Mouse (Mus musculus) midbrain, embryonic 12.5 days (tissue): ENCODE data around the gene Ung. TPM values are rescaled to one million over a fixed set of nuclear protein-coding genes. Genes with fewer than 3 reads are reported as not detected.

Experiments used
- ATAC-seq: fragments of 200-750 bp; cut with Nextera tagmentation; 2 replicates; pipeline ENCODE4 v1.8.0; 2017; ENCODE audit warnings: low read depth, moderate TSS enrichment, moderate library complexity; ENCODE audit not compliant: low FRiP score
- H3K27ac ChIP-seq: fragments of 300-500 bp; sonication (generic); replicated peaks from 2 replicates; pipeline ENCODE4 v1.5.1; 2016; ENCODE audit warnings: mild to moderate bottlenecking
- H3K27me3 ChIP-seq: fragments of 300-500 bp; sonication (generic); 2 replicates; pipeline ENCODE4 v1.6.1; 2016; ENCODE audit warnings: mild to moderate bottlenecking
- H3K36me3 ChIP-seq: fragments of 300-500 bp; sonication (generic); 2 replicates; pipeline ENCODE4 v1.6.1; 2016
- H3K4me1 ChIP-seq: fragments of 300-500 bp; sonication (generic); 2 replicates; pipeline ENCODE4 v1.6.1; 2016
- H3K4me2 ChIP-seq: fragments of 300-500 bp; sonication (generic); replicated peaks from 2 replicates; pipeline ENCODE4 v1.6.1; 2016; ENCODE audit warnings: mild to moderate bottlenecking, moderate library complexity
- H3K4me3 ChIP-seq: fragments of 300-500 bp; sonication (generic); 2 replicates; pipeline ENCODE4 v1.5.1; 2016; ENCODE audit warnings: mild to moderate bottlenecking
- H3K9ac ChIP-seq: fragments of 300-500 bp; sonication (generic); replicated peaks from 2 replicates; pipeline ENCODE4 v1.6.1; 2016; ENCODE audit warnings: mild to moderate bottlenecking, moderate library complexity
- H3K9me3 ChIP-seq: fragments of 300-500 bp; sonication (generic); 2 replicates; pipeline ENCODE4 v1.6.1; 2016; ENCODE audit warnings: mild to moderate bottlenecking
- WGBS: fragments of 180-500 bp; shearing (Covaris S2); methylation state at CpG from one replicate; pipeline ENCODE4 v1.1.7; 2016; 5-methylcytosine and 5-hydroxymethylcytosine counted together
- polyA plus RNA-seq: library from polyadenylated mRNA; unstranded; fragments of >200 nt; fragmentation: Nextera tagmentation; extraction: Ambion mirVana; gene quantifications from 2 replicates; pipeline ENCODE4 v1.2.1, GENCODE M21; 2016

Gene Ung
- 40.2 and 41.6 TPM in 2 replicates for polyA plus RNA-seq

DNA sequence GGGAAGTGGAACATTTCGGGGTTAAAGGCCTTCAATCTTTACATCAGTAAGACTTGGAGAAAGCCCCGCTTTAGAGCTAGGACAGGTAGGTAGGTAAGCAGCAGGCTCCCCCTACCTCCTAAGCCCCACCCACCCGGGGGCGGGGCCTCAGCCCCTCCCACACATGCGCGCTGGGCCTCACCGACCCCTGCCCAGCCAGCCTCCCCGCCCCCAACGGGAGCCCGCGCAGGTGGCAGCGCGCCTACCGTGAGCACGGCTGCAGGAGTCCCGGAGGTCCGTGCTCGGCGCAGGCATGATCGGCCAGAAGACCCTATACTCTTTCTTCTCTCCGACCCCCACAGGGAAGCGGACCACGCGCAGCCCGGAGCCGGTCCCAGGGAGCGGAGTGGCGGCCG lies at the start of gene Ung:
TSS of gene Ung (plus strand) at position 176 of the 395 bp plus-strand sequence.
- H3K36me3 ChIP-seq = 0 out of 2 replicates have a peak, but pooled peaks cover under 1% of the 10 kb centered on the region
- ATAC-seq = peak; percentile 52
- 0 out of 2 replicates have a peak within 1 kb of the TSS, but pooled peaks have one; percentile 32 for H3K27ac ChIP-seq
- peaks cover 39% of the 10 kb centered on the region for H3K4me1 ChIP-seq
- under 1% methylated on average over 29 of the region's 29 CpGs for WGBS
- H3K9ac ChIP-seq = peak within 1 kb of the TSS; percentile 61
- H3K9me3 ChIP-seq = no peaks in the 10 kb centered on the region
- H3K4me2 ChIP-seq = peak within 1 kb of the TSS; percentile 98
- H3K27me3 ChIP-seq = no peaks in the 10 kb centered on the region
- peak within 1 kb of the TSS; percentile 87 for H3K4me3 ChIP-seq

DNA sequence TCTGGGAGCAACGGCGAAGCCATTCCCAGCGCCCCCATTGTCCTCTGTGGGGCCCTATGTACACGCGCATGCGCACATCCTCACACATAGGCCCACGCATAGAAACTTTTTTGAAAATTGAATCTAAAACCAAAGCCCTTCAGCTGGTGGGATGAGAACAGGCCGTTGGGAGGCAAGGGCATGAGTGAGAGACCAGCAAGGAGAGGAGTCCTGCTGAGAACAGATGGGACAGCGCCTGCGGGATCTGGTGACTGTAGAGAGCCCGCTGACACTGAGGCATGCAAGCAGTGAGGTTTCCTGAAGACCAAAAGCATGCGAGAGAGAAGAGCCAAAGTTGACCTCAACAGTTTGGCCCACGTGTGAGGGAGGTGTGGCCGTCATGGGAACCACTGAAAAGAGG lies 44.7 kb upstream of the Ung start:
- Histone ChIP-seq H3K27ac (no peak overlapping the region), H3K36me3 (no peaks in the 10 kb centered on the region), H3K9me3 (no peaks in the 10 kb centered on the region), H3K4me1 (peaks cover 12% of the 10 kb centered on the region; the same call in 1 of the 2 replicates), H3K4me2 (no peak overlapping the region), H3K9ac (no peak overlapping the region), H3K27me3 (no peaks in the 10 kb centered on the region), H3K4me3 (no peak overlapping the region)
- no peak for ATAC-seq
- WGBS = 83% methylated on average over 14 of the region's 14 CpGs

- Histone ChIP-seq H3K4me1 (peaks cover 21% of the 10 kb centered on the region), H3K36me3 (no peaks in the 10 kb centered on the region), H3K4me2 (no peak overlapping the region), H3K27me3 (0 out of 2 replicates have a peak, but pooled peaks cover 4% of the 10 kb centered on the region), H3K9ac (no peak overlapping the region), H3K4me3 (no peak overlapping the region), H3K27ac (no peak overlapping the region), H3K9me3 (no peaks in the 10 kb centered on the region)
- 80% methylated on average over 12 of the region's 12 CpGs for WGBS
- no peak for ATAC-seq
Measured at GRCm38 (mm10) chr5:114087875-114088480, 42.2 kb upstream of the Ung start.

GRCm38 (mm10) chr5:114090421-114091013 lies 39.7 kb upstream of the Ung start:
- H3K4me2 ChIP-seq = peak overlapping the region; percentile 61
- no peaks in the 10 kb centered on the region for H3K9me3 ChIP-seq
- WGBS = 9% methylated on average over 7 of the region's 7 CpGs
- peaks cover 21% of the 10 kb centered on the region for H3K4me1 ChIP-seq
- no peaks in the 10 kb centered on the region for H3K36me3 ChIP-seq
- peak overlapping the region; percentile 85 for H3K27ac ChIP-seq
- 0 out of 2 replicates have a peak, but pooled peaks cover 4% of the 10 kb centered on the region for H3K27me3 ChIP-seq
- ATAC-seq = no peak
- peak overlapping the region; percentile 77 for H3K9ac ChIP-seq
- peak overlapping the region; percentile 65 for H3K4me3 ChIP-seq

DNA sequence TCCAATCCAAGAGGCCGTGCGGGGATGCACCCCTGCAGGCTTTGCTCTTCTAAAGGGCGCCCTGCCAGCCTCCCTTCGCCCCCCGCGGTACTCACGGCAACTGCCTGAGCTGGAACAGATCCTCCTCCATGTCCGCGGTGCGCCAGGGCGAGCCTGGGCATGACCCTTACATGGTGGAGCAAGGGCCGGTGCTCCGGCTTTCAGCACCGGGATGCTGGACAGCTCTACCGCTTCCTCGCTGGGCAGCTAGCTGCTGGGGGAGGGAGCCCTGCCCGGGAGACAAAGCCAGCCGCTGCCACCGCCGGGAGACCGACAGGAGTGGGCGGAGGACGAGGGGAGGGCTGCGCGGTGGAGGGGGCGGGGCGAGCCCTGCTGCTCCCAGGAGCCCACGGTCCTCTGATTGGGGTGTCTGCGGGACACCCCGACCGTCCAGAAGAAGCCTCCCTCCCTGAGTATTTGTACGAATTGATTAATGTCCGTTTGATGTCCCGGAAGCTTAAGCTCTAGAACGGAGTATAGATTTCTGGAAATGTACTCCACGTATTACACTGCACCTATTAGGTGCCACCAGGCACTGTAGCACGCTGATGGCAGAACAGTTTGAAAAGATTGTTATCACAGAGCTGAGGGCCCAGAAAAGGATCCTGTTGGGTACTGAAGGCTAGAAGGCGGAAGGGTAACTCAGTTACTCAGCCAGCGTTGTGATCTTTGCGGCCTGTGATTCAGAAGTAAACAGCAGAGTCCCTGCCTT lies 39.0 kb upstream of the Ung start, which contains the start of gene Svop:
TSS of gene Svop (minus strand) at position 514 of the 751 bp plus-strand sequence.
- peak; percentile 72 for ATAC-seq
- 3% methylated on average over 39 of the region's 40 CpGs for WGBS

GRCm38 (mm10) chr5:114099709-114100389 lies 30.3 kb upstream of the Ung start:
- peak overlapping the region; percentile 100 for H3K4me2 ChIP-seq
- peak overlapping the region; percentile 98 for H3K4me3 ChIP-seq
- H3K9me3 ChIP-seq = no peaks in the 10 kb centered on the region
- peaks cover 14% of the 10 kb centered on the region for H3K36me3 ChIP-seq
- H3K27me3 ChIP-seq = no peaks in the 10 kb centered on the region
- H3K27ac ChIP-seq = peak overlapping the region; percentile 82
- peak; percentile 91 for ATAC-seq
- H3K9ac ChIP-seq = peak overlapping the region; percentile 98
- 7% methylated on average over 37 of the region's 37 CpGs for WGBS
- H3K4me1 ChIP-seq = peaks cover 14% of the 10 kb centered on the region

More for the DNA sequence above, 39.0 kb upstream of the Ung start, which contains the start of gene Svop:
- Histone ChIP-seq H3K4me1 (peaks cover 21% of the 10 kb centered on the region), H3K4me2 (peak within 1 kb of the TSS; percentile 61), H3K9me3 (no peaks in the 10 kb centered on the region), H3K36me3 (no peaks in the 10 kb centered on the region), H3K9ac (peak within 1 kb of the TSS; percentile 77), H3K27ac (peak within 1 kb of the TSS; percentile 85), H3K27me3 (0 out of 2 replicates have a peak, but pooled peaks cover 4% of the 10 kb centered on the region), H3K4me3 (peak within 1 kb of the TSS; percentile 65)

DNA sequence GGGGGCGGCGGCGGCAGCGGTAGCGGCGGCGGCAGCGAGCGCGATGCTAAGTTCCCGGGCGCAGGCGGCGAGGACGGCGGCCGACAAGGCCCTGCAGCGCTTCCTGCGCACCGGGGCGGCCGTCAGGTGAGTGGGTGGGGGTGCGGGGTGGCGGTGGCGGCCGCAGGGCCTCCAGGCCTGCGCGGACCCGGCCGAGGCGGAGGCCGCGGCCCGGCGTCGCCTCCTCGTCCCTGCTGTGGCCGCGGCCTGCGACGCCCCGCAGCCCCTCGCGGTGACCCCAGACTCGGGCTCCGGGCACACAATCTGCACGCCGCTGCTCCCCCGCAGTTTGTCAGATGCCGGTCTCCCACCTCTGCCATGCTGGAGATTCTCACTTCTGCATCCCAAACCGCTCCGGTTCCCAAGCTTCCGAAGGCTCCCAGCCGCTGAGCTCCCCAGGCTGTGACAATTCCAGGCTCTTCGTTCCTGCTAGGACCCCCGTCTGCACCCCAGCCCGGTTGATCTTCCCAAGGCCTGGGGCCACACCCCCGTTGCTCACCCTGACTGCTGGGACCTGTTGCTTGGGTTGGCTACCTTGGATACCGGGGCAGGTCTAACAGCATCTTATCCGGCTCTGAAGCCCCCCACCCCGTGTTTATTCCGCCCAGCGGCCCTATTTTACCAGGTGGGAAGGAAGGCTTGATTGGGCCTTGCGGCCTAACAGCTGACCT lies 29.6 kb upstream of the Ung start:
- Histone ChIP-seq H3K4me2 (peak overlapping the region; percentile 100), H3K4me1 (peaks cover 14% of the 10 kb centered on the region), H3K27me3 (no peaks in the 10 kb centered on the region), H3K9ac (peak overlapping the region; percentile 98), H3K4me3 (peak overlapping the region; percentile 98), H3K9me3 (no peaks in the 10 kb centered on the region), H3K36me3 (peaks cover 21% of the 10 kb centered on the region), H3K27ac (peak overlapping the region; percentile 82)
- ATAC-seq = peak; percentile 79
- WGBS = 3% methylated on average over 43 of the region's 64 CpGs

GRCm38 (mm10) chr5:114101873-114102272 lies 28.3 kb upstream of the Ung start:
- Histone ChIP-seq H3K4me3 (no peak overlapping the region), H3K4me2 (no peak overlapping the region), H3K9ac (no peak overlapping the region), H3K4me1 (peaks cover 14% of the 10 kb centered on the region), H3K36me3 (peaks cover 34% of the 10 kb centered on the region), H3K27me3 (no peaks in the 10 kb centered on the region), H3K9me3 (no peaks in the 10 kb centered on the region), H3K27ac (no peak overlapping the region)
- 91% methylated on average over 4 of the region's 4 CpGs for WGBS
- ATAC-seq = no peak

- Histone ChIP-seq H3K27me3 (no peaks in the 10 kb centered on the region), H3K4me1 (peaks cover 14% of the 10 kb centered on the region), H3K4me2 (no peak overlapping the region), H3K9me3 (no peaks in the 10 kb centered on the region), H3K36me3 (peaks cover 42% of the 10 kb centered on the region), H3K27ac (no peak overlapping the region), H3K4me3 (no peak overlapping the region), H3K9ac (no peak overlapping the region)
- ATAC-seq = no peak
- 83% methylated on average over 1 of the region's 1 CpGs for WGBS
Measured at GRCm38 (mm10) chr5:114102807-114103206, 27.4 kb upstream of the Ung start.

GRCm38 (mm10) chr5:114106391-114106935 lies 23.7 kb upstream of the Ung start:
- no peak overlapping the region for H3K9ac ChIP-seq
- WGBS = 91% methylated on average over 16 of the region's 16 CpGs
- no peaks in the 10 kb centered on the region for H3K4me1 ChIP-seq
- no peak overlapping the region for H3K4me2 ChIP-seq
- peaks cover 78% of the 10 kb centered on the region for H3K36me3 ChIP-seq
- H3K27me3 ChIP-seq = no peaks in the 10 kb centered on the region
- H3K4me3 ChIP-seq = no peak overlapping the region
- H3K9me3 ChIP-seq = no peaks in the 10 kb centered on the region
- H3K27ac ChIP-seq = no peak overlapping the region
- no peak for ATAC-seq

DNA sequence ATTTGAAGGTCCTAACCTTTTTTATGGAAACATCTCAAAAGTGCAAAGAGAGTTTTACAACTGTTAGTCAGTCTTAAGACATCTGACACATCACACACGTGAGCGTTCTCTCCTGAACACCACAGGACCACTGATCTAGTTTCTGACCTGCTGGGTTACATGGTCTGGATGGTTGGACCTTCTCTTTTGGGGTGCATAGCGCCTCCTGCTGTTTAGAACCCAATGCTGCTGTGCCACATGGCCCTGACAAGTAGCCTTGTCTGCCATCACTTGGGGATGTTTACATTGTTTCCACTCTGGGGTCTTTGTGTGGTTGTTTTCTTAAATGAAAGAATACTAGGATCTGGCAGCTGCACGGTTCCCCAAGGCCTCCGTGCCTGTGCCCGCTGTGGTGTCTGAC lies 16.9 kb upstream of the Ung start:
- Histone ChIP-seq H3K4me2 (no peak overlapping the region), H3K9me3 (no peaks in the 10 kb centered on the region), H3K27ac (no peak overlapping the region), H3K4me1 (no peaks in the 10 kb centered on the region), H3K27me3 (no peaks in the 10 kb centered on the region), H3K9ac (no peak overlapping the region), H3K4me3 (no peak overlapping the region), H3K36me3 (peaks cover 84% of the 10 kb centered on the region)
- ATAC-seq = no peak
- WGBS = 85% methylated on average over 6 of the region's 6 CpGs
